14 mouse cellular contexts compared by ENCODE assay signal in the genomic region with DNA sequence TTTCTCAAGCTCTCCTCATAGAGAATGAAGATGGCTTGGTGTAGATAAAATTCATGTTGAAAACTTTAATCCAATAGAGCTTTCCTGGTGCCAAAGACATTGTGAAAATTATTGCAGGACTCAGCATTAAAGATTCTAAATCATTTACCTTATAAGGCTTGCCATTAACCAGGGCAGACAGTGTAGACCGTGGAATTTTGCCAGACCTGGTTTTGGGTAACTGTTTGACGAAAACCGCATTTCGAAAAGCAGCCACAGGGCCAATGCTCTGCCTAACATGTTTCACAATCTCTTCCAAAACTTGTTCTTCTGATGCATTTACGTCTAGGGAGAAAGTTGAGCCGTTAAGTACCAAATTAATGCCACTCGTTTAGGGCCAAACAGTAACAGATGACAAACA.
"Had no signal": no experiment of that assay in that cellular context is flagged by ENCODE, and none has a peak within 500 bp of the region (broad histone marks: within the 10 kb centered on the region; RNA-seq: fewer than 3 reads in every experiment).

No protein-coding gene starts in this region.

- H3K27ac ChIP-seq: limb, embryonic 13.5 days; midbrain, embryonic 10.5 days; neural tube, embryonic 15.5 days; stomach, postnatal 0 days had no signal

- H3K27me3 ChIP-seq: limb, embryonic 13.5 days; neural tube, embryonic 15.5 days had no signal

- ATAC-seq: intestine, embryonic 16.5 days had no signal

- H3K9me3 ChIP-seq: limb, embryonic 13.5 days; midbrain, embryonic 10.5 days; neural tube, embryonic 15.5 days had no signal

- H3K4me3 ChIP-seq: limb, embryonic 13.5 days; midbrain, embryonic 10.5 days; myocyte; neural tube, embryonic 15.5 days had no signal

- H3K4me2 ChIP-seq: limb, embryonic 13.5 days; liver, embryonic 11.5 days; lung, embryonic 14.5 days; neural tube, embryonic 15.5 days had no signal

- H3K9ac ChIP-seq: limb, embryonic 13.5 days; lung, embryonic 14.5 days; neural tube, embryonic 15.5 days had no signal

- DNase-seq: left cerebral cortex, postnatal 4 days; lung, embryonic 14.5 days; lung, postnatal 4 days; midbrain, embryonic 14.5 days; right cerebral cortex, adult 18-20 months; right cerebral cortex, postnatal 25 days; thymus, postnatal 4 days had no signal

- H3K4me1 ChIP-seq: limb, embryonic 13.5 days had no signal

- H3K36me3 ChIP-seq: limb, embryonic 13.5 days; midbrain, embryonic 10.5 days; neural tube, embryonic 15.5 days had no signal
